Mouse (Mus musculus) hindbrain, embryonic 12.5 days (tissue): ENCODE results near the gene Vps13d. TPM values are rescaled to one million over a fixed set of nuclear protein-coding genes. Genes with fewer than 3 reads are reported as not detected.

Source experiments
- ATAC-seq: fragments of 200-750 bp; cut with Nextera tagmentation; 2 replicates; pipeline ENCODE4 v1.8.0; 2017; ENCODE audit warnings: moderate TSS enrichment; ENCODE audit not compliant: low FRiP score
- H3K27ac ChIP-seq: fragments of 300-500 bp; sonication (generic); 2 replicates; pipeline ENCODE4 v1.5.1; 2016; ENCODE audit warnings: mild to moderate bottlenecking
- H3K27me3 ChIP-seq: fragments of 300-500 bp; sonication (generic); 2 replicates; pipeline ENCODE4 v1.6.1; 2016; ENCODE audit warnings: mild to moderate bottlenecking
- H3K36me3 ChIP-seq: fragments of 300-500 bp; sonication (generic); 2 replicates; pipeline ENCODE4 v1.6.1; 2016; ENCODE audit warnings: mild to moderate bottlenecking
- H3K4me1 ChIP-seq: fragments of 300-500 bp; sonication (generic); 2 replicates; pipeline ENCODE4 v1.6.1; 2016
- H3K4me2 ChIP-seq: fragments of 300-500 bp; sonication (generic); replicated peaks from 2 replicates; pipeline ENCODE4 v1.6.1; 2016; ENCODE audit warnings: mild to moderate bottlenecking
- H3K4me3 ChIP-seq: fragments of 300-500 bp; sonication (generic); 2 replicates; pipeline ENCODE4 v1.5.1; 2016; ENCODE audit warnings: mild to moderate bottlenecking
- H3K9ac ChIP-seq: fragments of 300-500 bp; sonication (generic); 2 replicates; pipeline ENCODE4 v1.6.1; 2016; ENCODE audit warnings: mild to moderate bottlenecking, moderate library complexity
- H3K9me3 ChIP-seq: fragments of 300-500 bp; sonication (generic); replicated peaks from 2 replicates; pipeline ENCODE4 v1.6.1; 2016; ENCODE audit warnings: mild to moderate bottlenecking
- WGBS: fragments of 180-500 bp; shearing (Covaris S2); methylation state at CpG from one replicate; pipeline ENCODE4 v1.1.7; 2016; 5-methylcytosine and 5-hydroxymethylcytosine counted together
- polyA plus RNA-seq: library from polyadenylated mRNA; unstranded; fragments of >200 nt; fragmentation: Nextera tagmentation; extraction: Ambion mirVana; gene quantifications from 2 replicates; pipeline ENCODE4 v1.2.1, GENCODE M21; 2016

The Vps13d gene
- polyA plus RNA-seq, 1 experiment from 2014 or later, result 7.2 TPM

DNA sequence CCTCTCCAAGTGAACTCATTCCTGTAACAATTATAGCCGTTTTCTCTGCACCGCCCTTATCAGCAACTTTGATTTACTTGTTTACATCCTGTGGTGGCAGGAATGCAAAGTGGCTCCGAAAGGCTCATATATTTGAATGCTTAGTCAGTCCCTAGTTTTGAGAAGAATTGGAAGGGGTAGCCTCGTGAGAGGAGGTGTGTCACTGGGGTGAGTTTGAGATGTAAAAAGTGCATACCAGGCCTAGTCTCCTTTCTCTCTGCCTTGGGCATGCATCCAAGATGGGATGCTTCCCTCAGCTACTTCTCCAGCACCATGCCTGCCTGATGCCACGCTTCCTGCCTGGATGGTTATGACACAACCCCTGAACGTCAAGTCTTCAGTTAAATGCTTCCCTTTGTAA is 225.8 kb downstream of the Vps13d start:
- no peaks in the 10 kb centered on the region for H3K4me1 ChIP-seq
- H3K27me3 ChIP-seq, result no peaks in the 10 kb centered on the region
- no peak overlapping the region for H3K4me2 ChIP-seq
- H3K36me3 ChIP-seq, result 0 out of 2 replicates have a peak, but pooled peaks cover 4% of the 10 kb centered on the region
- ATAC-seq, result no peak
- H3K9ac ChIP-seq, result no peak overlapping the region
- no peaks in the 10 kb centered on the region for H3K9me3 ChIP-seq
- WGBS, result 82% methylated on average over 6 of the region's 6 CpGs
- H3K4me3 ChIP-seq, result no peak overlapping the region
- no peak overlapping the region for H3K27ac ChIP-seq

DNA sequence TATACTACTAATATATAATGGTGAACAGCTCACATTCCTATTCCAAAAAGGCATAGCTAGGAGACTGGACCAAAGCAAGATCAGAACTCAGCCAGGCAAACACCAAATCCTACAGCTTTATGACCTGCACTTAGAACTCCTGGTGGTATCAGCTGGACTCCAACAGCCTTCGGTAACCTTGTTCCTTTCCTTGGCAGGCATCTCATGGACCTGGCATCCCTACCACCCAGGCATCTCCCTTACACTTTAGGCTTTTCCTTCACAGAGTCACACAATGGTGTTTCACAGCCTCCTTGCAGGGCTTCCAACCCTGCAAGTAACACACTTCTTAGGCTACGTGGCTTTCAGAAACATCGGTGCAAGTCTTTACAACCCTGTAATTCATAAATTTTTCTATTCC is 226.4 kb downstream of the Vps13d start:
- H3K4me1 ChIP-seq, result no peaks in the 10 kb centered on the region
- WGBS, result 94% methylated on average over 3 of the region's 3 CpGs
- H3K9ac ChIP-seq, result no peak overlapping the region
- ATAC-seq, result no peak
- no peaks in the 10 kb centered on the region for H3K9me3 ChIP-seq
- no peak overlapping the region for H3K4me2 ChIP-seq
- H3K36me3 ChIP-seq, result 0 out of 2 replicates have a peak, but pooled peaks cover 4% of the 10 kb centered on the region
- H3K27ac ChIP-seq, result no peak overlapping the region
- H3K27me3 ChIP-seq, result no peaks in the 10 kb centered on the region
- H3K4me3 ChIP-seq, result no peak overlapping the region

DNA sequence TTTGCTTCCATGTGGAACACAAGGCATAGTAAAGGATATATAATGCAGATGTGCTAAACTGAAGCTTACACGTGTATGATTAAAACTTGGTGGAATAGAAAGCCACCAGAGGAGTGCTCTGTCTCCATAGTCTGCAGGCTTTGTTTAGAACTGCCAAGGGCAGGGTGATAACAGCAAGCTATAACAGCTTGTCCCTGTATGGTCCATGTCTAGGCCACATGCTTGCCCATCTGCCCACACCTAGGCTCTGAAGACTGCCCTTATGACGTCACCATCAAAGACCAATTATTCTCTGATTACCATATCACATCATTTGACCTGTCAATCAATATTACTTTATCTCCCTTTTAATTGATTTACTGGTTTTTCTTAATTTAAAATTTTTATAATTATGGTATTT is 229.6 kb downstream of the Vps13d start:
- Histone ChIP-seq H3K36me3 (no peaks in the 10 kb centered on the region), H3K4me3 (no peak overlapping the region), H3K4me1 (no peaks in the 10 kb centered on the region), H3K27me3 (no peaks in the 10 kb centered on the region), H3K27ac (no peak overlapping the region), H3K9me3 (no peaks in the 10 kb centered on the region), H3K4me2 (no peak overlapping the region), H3K9ac (no peak overlapping the region)
- 78% methylated on average over 2 of the region's 2 CpGs for WGBS
- no peak for ATAC-seq

DNA sequence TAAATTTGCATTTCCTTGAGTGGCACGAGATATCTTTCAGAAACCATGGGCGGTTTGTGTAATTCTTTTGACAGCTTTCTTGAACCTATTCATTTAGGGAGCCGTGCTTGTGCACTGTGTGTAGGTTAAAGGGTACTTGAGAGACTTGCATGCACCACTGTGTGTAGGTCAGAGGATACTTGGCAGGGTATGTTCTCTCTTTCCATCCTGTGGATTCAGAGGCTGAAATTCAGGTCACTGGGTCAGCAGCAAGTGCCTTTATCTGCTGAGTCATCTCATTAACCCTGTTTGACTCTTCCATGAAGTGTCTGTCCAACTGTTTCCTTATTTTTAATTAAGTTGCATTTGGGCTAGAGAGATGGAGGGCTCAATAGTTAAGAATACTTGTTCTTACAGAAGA is 233.1 kb downstream of the Vps13d start:
- Histone ChIP-seq H3K4me2 (no peak overlapping the region), H3K4me1 (no peaks in the 10 kb centered on the region), H3K9me3 (no peaks in the 10 kb centered on the region), H3K9ac (no peak overlapping the region), H3K36me3 (no peaks in the 10 kb centered on the region), H3K27me3 (no peaks in the 10 kb centered on the region), H3K27ac (no peak overlapping the region), H3K4me3 (no peak overlapping the region)
- WGBS, result 80% methylated on average over 3 of the region's 3 CpGs
- no peak for ATAC-seq

DNA sequence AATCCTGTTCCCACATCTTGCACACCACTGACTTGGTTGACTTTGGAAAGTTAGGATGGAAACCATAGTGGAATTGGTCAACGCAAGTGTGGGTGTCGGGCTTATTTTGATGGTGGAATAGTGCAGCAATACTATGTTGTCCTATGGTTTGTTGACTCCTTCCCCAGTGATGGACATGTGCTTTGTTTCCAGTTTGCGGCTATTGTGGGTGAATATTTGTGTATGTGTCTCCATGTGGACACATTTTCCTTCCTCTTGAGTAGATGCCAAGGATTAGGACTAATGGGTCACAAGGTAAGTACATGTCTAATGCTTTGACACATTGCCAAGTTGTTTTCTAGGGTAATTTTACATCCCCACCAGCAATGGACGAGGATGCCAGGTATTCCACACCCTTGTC is 233.6 kb downstream of the Vps13d start:
- Histone ChIP-seq H3K27me3 (no peaks in the 10 kb centered on the region), H3K27ac (no peak overlapping the region), H3K9me3 (no peaks in the 10 kb centered on the region), H3K36me3 (no peaks in the 10 kb centered on the region), H3K4me2 (no peak overlapping the region), H3K9ac (no peak overlapping the region), H3K4me1 (no peaks in the 10 kb centered on the region), H3K4me3 (no peak overlapping the region)
- WGBS, result 92% methylated on average over 4 of the region's 4 CpGs
- no peak for ATAC-seq

DNA sequence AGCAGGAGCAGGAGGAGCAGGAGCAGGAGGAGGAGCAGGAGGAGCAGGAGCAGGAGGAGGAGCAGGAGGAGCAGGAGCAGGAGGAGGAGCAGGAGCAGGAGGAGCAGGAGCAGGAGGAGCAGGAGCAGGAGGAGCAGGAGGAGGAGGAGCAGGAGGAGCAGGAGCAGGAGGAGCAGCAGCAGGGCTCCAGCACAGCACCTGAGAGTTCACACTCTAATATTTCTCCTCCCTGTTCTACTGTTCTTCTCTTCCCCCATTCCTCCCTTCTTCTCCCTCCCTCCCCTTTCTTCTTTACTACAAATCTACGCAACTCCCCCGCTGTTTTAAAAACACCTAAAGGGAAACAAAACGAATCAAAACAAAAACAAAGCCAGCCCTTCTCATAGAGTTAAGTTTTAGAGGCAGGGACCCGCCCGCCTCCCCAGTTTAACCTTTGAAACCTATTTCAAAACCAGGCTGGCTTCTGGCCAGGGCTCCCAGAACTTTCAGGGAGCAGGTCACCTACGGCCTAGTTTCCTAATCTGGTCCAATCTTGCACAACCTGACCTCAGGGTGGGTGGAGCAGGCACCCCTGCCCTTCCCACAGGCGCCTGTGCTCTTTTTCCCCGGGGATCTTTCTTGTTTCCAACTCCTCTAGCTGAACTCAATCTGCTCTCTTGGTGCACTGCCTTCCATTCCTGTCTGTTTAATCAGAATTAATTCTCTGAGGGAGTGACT is 234.5 kb downstream of the Vps13d start:
- no peak overlapping the region for H3K4me3 ChIP-seq
- 65% methylated on average over 8 of the region's 8 CpGs for WGBS
- H3K9me3 ChIP-seq, result no peaks in the 10 kb centered on the region
- no peaks in the 10 kb centered on the region for H3K27me3 ChIP-seq
- no peak overlapping the region for H3K4me2 ChIP-seq
- ATAC-seq, result no peak
- H3K36me3 ChIP-seq, result no peaks in the 10 kb centered on the region
- H3K9ac ChIP-seq, result no peak overlapping the region
- H3K27ac ChIP-seq, result no peak overlapping the region
- no peaks in the 10 kb centered on the region for H3K4me1 ChIP-seq

DNA sequence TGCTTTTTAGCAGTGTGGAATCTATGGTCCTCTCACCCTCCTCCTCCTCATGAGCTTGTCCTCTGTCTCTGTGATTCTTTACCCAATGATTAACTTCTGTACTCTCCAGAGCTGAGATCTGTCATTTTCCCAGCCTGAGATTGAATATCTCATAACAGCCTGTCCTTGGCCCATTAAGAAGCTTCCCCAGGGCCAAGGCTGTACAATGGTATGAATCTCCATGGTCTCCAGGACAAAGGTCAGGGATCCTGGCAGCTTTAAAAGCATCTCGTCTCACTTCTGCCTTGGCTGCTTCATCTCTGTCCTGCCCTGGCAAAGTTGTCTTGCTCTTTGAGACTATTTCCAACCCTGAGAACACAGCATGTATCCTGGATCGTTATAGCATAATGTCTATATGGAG is 237.1 kb downstream of the Vps13d start:
- Histone ChIP-seq H3K27ac (no peak overlapping the region), H3K4me2 (no peak overlapping the region), H3K36me3 (no peaks in the 10 kb centered on the region), H3K27me3 (no peaks in the 10 kb centered on the region), H3K4me1 (no peaks in the 10 kb centered on the region), H3K4me3 (no peak overlapping the region), H3K9me3 (no peaks in the 10 kb centered on the region), H3K9ac (no peak overlapping the region)
- no peak for ATAC-seq
- WGBS, result 70% methylated on average over 2 of the region's 2 CpGs

DNA sequence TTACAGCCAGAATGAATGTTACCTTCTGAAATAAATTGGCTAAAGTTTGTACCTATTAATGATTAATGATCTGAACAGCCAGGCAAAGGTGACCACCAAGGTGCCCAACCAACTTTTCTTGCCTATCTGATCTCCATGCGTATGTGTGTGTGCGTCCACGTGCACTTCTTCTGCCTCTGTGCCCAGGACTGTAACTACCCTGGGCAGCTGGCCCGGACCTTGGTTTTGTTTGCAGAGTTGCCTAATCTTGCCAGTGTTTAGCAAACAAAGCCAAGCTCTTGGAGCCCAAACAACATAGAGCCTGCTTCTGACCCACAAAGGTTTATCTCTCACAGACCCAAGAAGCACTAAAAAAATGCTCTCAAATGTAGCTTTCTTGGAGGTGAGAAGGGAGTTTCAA is 237.6 kb downstream of the Vps13d start:
- WGBS, result 90% methylated on average over 4 of the region's 4 CpGs
- Histone ChIP-seq H3K9me3 (no peaks in the 10 kb centered on the region), H3K27me3 (no peaks in the 10 kb centered on the region), H3K27ac (no peak overlapping the region), H3K9ac (no peak overlapping the region), H3K4me2 (no peak overlapping the region), H3K4me1 (no peaks in the 10 kb centered on the region), H3K4me3 (no peak overlapping the region), H3K36me3 (no peaks in the 10 kb centered on the region)
- ATAC-seq, result no peak

DNA sequence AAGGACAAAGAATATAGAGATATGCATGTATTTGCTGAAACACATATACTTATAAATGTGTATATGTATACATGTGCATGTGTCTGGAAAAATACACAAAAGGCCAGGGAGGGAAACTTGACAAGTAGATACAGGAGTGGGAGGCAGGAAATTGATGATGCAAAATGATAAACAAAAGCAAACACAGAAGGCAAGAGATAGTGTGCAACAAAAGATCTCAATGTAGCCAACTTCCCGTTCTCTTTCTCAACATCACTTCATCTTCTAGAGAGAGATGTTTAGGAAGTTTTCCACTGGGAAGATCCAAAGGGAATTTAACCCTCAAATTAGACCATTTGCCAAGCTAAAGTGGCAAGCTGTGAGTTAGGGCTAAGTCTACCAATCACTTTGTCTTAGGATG is 238.5 kb downstream of the Vps13d start:
- Histone ChIP-seq H3K27me3 (no peaks in the 10 kb centered on the region), H3K36me3 (no peaks in the 10 kb centered on the region), H3K4me3 (no peak overlapping the region), H3K27ac (no peak overlapping the region), H3K9me3 (no peaks in the 10 kb centered on the region), H3K4me1 (no peaks in the 10 kb centered on the region), H3K9ac (no peak overlapping the region), H3K4me2 (no peak overlapping the region)
- ATAC-seq, result no peak
- 70% methylated on average over 1 of the region's 1 CpGs for WGBS

DNA sequence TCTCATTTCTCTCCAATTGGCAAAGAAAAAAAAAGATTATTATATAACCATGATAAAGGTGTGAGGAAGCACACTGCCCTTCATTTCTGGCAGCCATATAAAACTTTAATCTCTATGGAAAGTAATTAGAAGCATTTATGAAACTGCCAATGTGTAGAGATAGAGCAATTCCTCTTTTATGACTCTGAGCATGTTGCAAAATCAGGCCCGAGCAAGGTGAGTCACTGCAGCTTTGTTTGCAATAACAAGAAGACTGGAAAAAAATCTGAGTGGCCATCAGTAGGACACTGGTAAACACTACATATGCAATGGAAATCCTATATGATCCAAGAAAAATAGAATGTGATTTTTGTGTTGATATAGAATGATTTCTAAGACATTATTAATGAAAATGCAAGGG is 238.9 kb downstream of the Vps13d start:
- H3K4me2 ChIP-seq, result no peak overlapping the region
- no peaks in the 10 kb centered on the region for H3K27me3 ChIP-seq
- ATAC-seq, result no peak
- no peak overlapping the region for H3K4me3 ChIP-seq
- H3K36me3 ChIP-seq, result no peaks in the 10 kb centered on the region
- H3K9ac ChIP-seq, result no peak overlapping the region
- H3K27ac ChIP-seq, result no peak overlapping the region
- WGBS, result 86% methylated on average over 1 of the region's 1 CpGs
- no peaks in the 10 kb centered on the region for H3K4me1 ChIP-seq
- H3K9me3 ChIP-seq, result no peaks in the 10 kb centered on the region

DNA sequence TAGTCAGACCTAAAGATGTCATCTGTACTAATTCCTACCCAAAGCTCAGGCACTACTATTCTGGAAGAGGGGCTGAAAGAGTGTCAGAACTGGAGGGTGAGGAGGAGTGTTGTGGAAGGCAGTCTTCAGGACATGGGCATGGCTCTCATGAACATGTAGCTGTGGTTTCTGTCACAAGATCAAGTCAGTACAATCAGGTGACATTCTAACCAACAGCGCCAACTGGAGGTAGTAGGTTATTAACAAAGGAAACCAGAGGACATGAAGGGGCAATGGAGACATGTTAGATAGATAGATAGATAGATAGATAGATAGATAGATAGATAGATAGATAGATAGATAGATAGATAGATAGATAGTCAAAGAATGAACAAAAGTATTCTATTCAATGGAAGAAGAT is 241.4 kb downstream of the Vps13d start:
- H3K4me3 ChIP-seq, result no peak overlapping the region
- H3K27me3 ChIP-seq, result no peaks in the 10 kb centered on the region
- no peak for ATAC-seq
- H3K36me3 ChIP-seq, result no peaks in the 10 kb centered on the region
- H3K4me1 ChIP-seq, result peaks cover 9% of the 10 kb centered on the region
- H3K4me2 ChIP-seq, result no peak overlapping the region
- no peak overlapping the region for H3K27ac ChIP-seq
- WGBS, result 77% methylated on average over 1 of the region's 1 CpGs
- no peak overlapping the region for H3K9ac ChIP-seq
- no peaks in the 10 kb centered on the region for H3K9me3 ChIP-seq

DNA sequence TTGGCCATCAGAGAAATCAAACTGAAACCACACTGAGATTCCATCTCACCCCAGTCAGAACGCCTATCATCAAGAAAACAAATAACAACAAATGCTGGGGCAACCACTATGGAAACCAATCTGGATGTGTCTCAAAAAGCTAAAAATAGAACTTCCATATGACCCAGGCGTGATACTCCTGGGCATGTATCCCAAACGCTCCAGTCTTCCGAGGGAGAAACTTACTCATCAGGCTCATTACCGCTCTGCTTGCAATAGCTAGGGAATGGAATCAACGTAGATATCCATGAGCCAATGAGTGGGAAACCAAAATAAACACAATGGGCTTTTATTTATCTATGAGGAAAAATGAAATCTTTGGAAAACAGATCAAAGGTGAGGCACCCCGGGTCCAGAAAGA is 242.9 kb downstream of the Vps13d start:
- H3K36me3 ChIP-seq, result no peaks in the 10 kb centered on the region
- H3K9me3 ChIP-seq, result no peaks in the 10 kb centered on the region
- H3K4me2 ChIP-seq, result no peak overlapping the region
- no peak overlapping the region for H3K9ac ChIP-seq
- peaks cover 9% of the 10 kb centered on the region for H3K4me1 ChIP-seq
- no peak overlapping the region for H3K4me3 ChIP-seq
- ATAC-seq, result no peak
- H3K27ac ChIP-seq, result no peak overlapping the region
- WGBS, result 88% methylated on average over 7 of the region's 7 CpGs
- H3K27me3 ChIP-seq, result no peaks in the 10 kb centered on the region

DNA sequence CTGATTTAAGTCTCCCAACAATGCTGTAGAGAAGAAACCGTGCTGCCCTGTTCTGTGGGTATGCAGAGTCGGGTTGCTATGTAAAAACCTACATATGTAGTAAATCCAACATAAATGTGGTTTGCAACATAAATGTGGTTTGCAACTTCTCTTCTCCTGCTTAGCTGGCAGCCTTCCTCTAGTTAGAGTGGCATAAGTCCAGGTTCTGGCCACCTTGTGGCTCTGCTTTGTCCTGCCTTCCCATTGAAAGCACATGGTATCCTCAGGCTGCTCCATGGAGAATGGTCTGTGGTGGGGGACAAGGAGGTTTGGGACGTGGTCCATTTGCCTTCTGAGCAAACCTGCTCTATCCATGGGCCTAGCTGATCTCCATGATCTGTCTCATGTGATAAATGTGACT is 243.9 kb downstream of the Vps13d start:
- Histone ChIP-seq H3K27ac (no peak overlapping the region), H3K9me3 (no peaks in the 10 kb centered on the region), H3K4me3 (no peak overlapping the region), H3K9ac (no peak overlapping the region), H3K4me2 (no peak overlapping the region), H3K36me3 (no peaks in the 10 kb centered on the region), H3K27me3 (no peaks in the 10 kb centered on the region), H3K4me1 (peaks cover 9% of the 10 kb centered on the region)
- 90% methylated on average over 3 of the region's 3 CpGs for WGBS
- ATAC-seq, result no peak
